Mouse (Mus musculus) left cerebral cortex, postnatal 4 days (tissue): ENCODE results near the gene Apol9b. TPM values are rescaled to one million over a fixed set of nuclear protein-coding genes. Genes with fewer than 3 reads are reported as not detected.

Source experiments
- DNase-seq: peaks from one replicate; pipeline ENCODE4 v3.0.0-alpha.2; 2022
- intact Hi-C: fragments of 180-260 bp; cut with DNase I; formaldehyde crosslinking; loops from one replicate; pipeline ENCODE4 v1.15.1; 2025
- total RNA-seq, 2 experiments: library from RNA; stranded (reverse); gene quantifications; 2 replicates each; pipeline ENCODE4 v1.2.3; 2021

Apol9b gene
- total RNA-seq, 2 experiments from 2014 or later = 0.22 TPM; not detected in 1

DNA sequence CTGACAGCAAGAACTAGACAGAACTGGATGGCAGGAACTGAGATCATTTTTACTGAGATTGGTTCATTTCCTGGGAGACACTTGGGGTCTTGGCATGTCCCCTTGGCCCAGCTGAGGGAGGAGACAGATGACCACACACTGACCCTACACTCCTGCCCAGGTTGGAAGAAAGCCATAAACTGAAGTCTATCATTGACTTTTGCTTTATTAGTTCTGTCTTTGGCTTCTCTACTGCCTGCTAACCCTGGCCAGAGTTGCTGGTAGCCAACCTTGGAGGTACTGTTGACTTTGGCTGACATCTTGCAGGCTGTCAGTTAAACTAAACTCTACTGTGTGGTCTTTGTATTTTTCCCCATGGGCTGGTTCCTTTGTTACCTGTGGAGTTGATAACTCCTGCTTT is 16.2 kb downstream of the Apol9b start:
- DNase-seq = no peak
- intact Hi-C loops = no loop called here

DNA sequence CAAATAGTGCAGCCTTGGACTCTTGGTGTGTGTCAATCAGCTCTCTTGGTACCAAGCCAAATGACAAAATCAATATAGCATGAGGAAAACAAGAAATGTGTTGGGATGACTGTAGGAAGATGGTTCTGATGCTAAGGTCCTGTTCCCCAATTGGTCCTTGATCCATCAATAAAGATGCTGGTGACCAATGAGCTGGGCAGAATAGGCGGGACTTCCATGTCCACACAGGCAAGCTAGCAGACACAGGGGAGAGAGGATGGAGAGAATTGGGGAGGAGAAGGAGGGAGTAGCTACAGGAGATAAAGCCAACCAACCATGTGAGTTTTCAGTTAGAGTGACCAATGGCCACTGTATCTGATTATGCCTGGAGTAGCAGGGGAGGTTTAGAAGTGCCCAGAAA is 17.5 kb downstream of the Apol9b start:
- no peak for DNase-seq
- intact Hi-C loops = no loop called here

DNA sequence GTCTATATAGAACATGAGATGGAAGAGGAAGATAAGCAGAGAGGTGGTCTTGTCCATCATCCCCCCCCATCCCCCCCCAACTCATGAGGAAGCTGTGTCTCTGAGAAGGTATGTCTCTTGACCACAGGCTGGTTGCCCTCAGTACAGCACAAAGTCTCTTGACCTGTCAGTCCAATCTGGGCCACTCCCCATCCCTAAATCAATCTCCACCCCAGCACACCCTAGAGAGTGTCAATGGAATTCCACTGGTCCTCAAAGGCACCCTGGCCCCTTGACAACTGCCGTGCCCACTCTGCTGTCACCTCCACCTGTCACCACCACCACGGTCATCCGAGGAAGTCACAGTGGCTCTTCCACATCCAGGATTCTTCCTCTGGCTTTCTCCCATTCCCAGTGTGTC is 19.6 kb downstream of the Apol9b start:
- DNase-seq = no peak
- intact Hi-C loops = no loop called here

DNA sequence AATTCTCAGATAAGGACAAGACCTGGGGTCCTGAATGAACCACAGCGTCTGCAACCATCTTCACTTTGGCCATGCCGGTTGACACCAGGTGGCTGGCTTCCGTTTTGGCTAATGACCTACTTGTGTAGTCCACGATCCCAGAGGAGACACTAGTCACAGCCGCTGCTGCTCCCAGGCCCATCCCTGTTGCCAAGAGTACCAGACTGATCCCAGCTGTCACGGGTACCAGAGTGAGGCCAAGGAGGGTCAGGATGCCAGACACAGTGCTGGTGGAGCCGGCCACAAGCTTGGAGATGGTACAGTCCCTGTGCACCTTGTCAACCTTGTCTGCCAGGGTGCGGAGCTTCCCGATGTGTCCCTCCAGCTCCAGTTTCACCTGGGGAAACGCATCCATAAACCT is 20.9 kb downstream of the Apol9b start:
- intact Hi-C loops = no loop called here
- DNase-seq = peak; percentile 84

DNA sequence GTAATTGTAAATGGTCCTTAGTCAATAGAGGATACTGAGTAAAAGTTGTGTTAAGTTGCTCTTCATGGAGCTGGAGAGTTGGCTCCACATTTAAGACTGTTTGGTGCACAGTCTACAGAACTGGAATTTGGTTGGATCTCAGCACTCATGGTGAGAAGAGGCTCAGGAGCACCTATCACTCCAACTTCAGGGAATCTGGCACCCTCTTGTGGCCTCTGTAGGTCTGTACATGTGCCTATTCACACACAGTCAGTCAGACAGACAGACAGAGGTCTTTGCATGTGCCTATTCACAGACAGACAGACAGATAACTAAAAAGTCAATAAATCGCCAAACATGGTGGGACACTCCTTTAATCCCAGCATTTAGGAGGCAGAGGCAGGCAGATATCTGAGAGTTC is 21.6 kb downstream of the Apol9b start:
- intact Hi-C loops = no loop called here
- peak; percentile 36 for DNase-seq

DNA sequence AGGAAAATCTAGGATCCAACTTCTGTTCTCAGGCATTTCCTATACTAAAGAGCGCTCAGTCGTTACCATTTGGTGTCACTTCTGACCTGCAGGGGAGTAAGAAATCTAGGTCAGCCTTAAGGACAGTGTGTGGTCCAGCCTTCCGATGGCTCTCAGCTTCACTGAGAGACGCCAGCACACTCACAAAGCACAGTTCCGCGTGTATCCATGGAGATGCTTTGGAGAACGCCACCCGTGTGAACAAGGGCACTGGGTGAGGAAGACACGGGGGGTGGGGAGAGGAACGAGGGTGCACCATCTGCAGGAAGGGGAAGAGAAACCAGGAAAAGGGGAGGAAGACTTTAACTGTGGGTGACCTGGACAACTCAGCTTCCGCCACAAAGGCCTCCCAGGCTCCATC is 23.6 kb downstream of the Apol9b start:
- intact Hi-C loops = no loop called here
- DNase-seq = no peak

DNA sequence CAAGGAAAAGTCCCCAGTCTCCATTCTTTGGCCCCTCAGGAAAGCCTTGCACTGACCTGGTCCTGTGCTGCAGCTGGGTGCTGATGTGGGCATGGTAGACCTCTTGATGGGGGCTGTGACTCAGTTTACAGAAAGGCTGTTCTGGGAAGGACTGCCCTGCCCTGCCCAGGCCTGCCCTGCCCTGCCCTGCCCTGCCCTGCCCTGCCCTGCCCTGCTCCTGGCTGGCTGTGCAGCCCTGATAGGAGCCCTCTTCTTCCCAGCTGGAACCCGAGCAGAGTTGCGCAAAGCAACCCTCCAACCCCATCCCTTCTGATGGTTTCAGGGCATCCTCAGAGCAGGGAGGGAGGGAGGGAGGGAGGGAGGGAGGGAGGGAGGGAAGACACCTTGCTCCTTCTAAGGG is 26.3 kb downstream of the Apol9b start:
- no peak for DNase-seq

DNA sequence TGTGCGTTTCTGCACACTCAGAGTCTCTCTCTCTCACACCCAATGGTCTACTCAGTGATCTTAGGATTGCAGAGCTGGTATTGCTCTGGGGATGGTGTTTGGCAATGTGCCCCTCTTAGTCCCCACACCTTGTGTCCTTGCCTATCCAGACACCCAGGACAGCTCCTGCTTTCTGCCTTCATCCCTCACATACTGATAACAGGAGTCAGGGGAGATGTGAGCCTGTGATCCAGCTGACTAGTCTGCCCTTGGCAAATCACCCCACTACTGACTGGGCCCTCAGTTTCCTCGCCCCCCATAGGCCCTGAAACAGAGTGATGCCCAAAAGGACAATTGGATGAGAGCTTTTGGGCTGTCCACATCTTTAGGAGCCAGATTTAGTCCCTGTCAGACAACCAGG is 27.2 kb downstream of the Apol9b start:
- intact Hi-C loops = no loop called here
- DNase-seq = no peak

More for the DNA sequence above, 26.3 kb downstream of the Apol9b start:
- intact Hi-C loops = no loop called here

DNA sequence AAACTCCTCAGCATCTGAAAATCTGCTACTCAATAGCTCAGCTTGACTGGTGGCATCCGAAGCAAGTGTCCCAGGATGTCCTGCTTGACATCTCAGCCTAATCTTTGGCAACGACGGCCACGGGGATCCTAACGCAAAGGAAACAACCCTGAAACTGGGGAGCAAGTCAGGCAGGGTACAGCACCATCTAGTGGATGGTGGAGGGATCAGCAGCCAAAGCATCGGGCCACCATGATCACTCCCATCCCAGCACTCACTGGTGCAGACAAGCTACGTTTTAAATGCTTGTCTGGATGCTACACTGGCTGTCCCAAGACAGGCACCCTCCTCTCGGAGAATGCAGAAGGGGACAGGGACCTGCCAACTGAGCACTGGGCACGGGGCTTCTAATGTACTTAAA is 28.0 kb downstream of the Apol9b start, which contains the start of gene Apol8:
Apol8 (minus strand) TSS at position 156 of the 400 bp plus-strand sequence.
- intact Hi-C loops = no loop called here

DNA sequence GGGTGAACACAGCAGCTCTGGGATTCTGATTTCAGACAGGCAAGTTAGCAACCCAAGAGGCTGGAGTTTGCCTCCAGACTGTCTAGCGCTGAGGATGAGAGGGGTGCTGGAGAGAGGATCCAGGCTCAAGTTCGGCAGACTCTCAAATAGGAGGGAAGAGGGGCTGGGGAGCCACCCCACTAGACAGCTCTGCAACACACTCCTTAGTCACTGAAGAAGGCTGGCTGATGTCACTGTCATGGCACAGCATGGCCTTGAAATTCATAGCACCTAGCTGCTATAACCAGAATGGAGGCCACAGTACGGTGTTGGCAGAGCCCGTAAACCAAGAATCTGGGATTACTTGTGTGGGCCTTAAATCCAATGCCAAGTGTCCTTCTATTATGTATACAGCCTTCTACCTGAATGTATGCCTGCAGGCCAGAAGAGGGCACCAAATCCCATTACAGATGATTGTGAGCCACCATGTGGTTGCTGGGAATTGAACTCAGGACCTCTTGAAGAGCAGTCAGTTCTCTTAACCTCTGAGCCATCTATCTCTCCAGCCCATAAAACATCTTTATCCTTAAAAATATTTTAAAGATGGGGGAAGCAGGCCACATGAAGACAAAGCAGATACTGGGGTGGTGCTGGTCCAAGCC is 28.9 kb downstream of the Apol9b start:
- no peak for DNase-seq
- intact Hi-C loops = no loop called here

More for the DNA sequence above, 28.0 kb downstream of the Apol9b start, which contains the start of gene Apol8:
- peak; percentile 50 for DNase-seq

DNA sequence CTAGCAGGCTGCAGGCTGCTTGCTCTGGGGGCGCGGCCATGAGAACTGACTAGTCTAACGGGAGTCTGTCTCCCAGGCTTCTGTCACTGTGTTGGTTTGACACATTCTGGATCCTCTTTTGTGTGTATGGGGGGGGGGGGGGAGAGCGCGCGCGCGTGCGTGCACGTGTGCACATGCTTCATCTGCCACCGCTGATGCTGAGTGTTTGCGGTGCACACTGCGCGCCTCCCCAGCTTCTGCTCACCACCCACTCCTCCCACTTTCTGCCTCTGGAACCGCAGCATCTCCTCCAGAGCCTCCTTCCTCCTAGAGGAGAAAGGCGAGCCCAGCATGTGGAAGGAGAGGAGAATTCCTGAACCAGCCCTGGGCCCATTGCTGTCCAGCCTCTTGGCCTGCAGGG is 31.2 kb downstream of the Apol9b start:
- intact Hi-C loops = no loop called here
- no peak for DNase-seq

DNA sequence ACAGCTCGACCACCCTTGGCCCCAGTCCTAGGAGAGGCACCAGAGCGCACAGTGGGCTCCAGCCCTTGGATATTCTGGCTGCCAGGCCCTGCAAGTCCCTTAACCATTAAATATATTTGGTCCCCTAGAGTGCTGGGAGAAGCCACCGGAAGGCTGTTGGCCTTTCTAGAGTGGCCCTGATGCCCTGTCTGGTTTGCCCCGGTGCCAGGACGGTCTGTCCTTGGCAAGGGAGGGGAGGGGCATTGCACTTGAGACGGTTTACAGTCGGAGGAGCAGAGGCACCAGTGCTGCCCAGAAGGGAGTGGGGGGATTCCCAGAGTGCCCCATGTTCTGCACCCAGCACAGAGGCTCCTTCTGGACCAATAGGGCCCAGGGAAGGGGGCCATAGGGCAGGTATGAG is 32.2 kb downstream of the Apol9b start:
- intact Hi-C loops = no loop called here
- no peak for DNase-seq

DNA sequence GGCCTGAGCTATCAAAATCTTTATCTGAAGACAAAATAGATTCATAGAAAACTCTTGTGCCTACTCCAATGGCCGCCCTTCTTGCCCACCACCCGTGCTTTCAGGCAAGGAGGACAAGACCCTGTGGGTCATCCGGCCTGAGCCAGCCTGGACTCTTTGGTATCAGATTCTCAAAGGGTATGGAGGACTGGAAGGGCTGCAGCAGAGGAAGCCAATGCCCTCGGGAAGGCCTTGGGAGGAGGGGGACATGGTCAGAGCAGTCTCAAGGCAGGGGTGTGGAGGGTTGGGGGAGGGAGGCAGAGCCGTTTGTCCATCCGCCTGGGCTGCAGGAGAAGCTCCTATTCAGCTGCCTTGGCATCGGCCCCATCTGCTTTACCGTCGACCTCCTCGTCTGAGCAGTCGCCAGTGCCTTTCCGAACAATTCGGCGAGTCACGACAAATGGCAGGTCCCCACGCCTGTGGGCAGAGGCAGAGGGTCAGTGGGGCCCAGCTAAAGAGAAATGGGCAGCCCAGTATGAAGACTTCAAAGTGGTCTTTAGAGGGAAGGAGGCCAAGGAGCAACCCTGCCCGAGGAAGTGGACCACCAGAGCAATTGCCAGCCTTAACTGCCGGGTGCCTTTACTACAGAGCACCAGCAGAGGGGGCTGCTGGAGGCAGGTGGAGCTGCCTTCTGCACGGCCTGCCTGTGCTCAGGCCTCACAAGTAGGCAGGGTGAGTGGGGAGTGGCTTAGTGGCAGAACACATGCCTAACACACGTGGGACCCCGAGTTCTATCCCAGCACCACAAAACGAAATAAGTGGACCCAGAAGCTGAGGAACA is 32.9 kb downstream of the Apol9b start:
- DNase-seq = peak; percentile 50
- intact Hi-C loops = no loop called here

DNA sequence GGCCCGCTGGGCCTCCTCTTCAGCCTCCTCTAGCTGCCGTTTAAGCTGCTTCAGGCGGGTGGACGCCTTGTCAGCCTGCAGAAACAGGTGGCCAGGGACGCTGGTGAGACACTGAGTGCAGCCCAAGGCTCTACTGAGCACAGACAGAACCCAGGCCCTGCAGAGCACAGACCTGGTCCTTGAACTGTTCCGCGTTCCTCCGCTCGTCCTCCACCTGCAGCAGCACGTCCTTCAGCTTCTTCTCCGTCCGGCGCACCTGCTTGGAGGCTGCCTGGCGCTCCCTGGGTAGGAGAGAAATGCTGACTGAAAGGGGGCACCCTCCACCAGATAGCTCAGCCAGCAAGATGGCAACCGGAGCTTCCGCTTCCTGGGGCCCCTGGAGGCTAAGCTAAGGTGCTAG is 34.2 kb downstream of the Apol9b start:
- DNase-seq = no peak
- intact Hi-C loops = no loop called here

DNA sequence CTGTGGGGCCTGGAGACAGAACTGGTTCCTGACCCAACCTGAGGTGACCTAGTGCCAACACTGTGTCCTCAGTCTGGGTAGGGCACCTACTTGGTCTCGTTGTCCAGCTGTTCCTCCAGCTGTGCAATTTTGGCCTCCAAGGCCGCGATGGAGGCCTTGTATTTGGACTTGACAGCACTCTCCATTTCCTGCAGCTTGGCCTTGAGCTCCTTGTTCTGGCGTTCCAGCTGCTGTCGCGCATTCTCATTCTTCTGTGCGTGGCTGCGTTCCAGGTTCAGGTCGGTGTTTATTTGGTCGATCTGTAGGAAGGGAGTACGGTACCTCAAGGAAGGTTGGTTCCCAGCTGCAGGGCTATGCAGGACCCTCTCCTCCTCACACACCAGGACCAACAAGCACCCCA is 34.9 kb downstream of the Apol9b start:
- intact Hi-C loops = no loop called here
- DNase-seq = no peak

DNA sequence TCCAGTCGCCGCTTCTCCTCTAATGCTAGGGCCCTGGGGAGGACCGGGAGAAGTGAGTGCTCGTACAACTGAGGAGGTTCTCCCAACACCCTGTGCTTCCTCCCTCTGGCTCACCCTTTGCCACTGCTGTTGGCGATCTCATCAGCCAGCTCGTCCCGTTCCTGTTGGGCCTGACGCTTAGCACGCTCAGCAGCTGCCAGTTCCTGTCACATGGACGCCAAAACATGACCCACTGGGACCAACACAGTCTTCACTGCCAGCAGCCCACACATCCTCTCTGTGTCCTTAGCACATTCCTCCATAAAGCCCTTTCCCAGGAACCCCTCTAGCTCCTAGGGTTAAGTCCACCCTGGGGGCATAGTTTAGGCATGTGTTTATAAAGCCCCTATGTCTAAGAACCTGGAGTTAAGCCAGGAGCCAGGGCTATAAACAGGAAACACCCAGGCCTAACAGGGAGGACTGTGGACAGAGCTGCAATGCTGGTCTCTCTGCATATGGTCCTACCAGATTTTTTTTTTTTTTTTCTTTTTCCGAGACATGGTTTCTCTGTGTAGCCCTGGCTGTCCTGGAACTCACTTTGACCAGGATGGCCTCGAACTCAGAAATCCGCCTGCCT is 35.7 kb downstream of the Apol9b start:
- peak; percentile 58 for DNase-seq
- intact Hi-C loops = no loop called here

DNA sequence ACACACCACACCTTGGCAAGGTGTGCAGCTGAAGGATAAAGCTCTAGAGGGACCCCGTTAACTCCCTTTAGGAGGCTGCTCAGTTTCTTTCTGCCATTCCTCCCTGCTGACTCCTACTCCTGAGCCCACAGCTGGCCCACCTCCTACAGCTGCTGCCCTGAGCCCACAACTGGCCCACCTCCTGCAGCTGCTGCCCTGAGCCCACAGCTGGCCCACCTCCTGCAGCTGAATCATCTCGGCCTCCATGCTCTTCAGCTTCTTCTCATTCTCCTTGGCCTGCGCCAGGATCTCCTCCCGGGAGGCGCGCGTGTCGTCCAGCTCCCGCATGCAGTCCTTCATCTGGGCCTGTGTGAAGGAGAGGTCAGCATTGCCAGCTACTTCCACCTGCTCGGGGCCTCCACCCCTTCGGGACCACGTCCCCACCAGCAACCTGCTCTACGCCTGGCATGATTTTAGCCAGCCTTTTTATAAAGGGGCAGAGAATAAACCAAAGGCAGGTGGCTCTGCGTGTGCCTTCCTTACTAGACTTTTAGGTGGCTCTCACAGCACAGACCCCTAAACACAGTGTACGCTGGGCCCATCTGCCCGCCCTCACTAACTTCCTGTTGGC is 36.8 kb downstream of the Apol9b start:
- intact Hi-C loops = no loop called here

DNA sequence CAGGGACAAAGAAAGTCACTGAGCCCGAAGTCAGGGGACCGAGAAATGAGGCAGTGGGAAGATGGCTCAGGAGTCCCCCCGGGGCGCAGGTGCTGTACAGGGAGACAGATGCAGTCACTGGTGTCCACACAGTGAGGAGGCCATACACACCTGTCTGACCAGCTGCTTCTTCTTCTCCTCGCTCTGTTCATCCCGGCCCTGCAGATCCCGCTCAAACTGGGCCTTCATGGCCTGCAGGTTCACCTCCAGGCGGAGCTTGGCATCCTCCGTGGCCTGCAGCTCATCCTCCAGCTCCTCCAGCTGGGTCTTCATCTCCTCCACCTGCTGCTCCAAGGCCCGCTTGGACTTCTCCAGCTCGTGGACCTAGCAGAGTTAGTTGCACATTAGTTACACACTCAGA is 38.1 kb downstream of the Apol9b start:
- DNase-seq = no peak
- intact Hi-C loops = no loop called here

More for the DNA sequence above, 36.8 kb downstream of the Apol9b start:
- DNase-seq = no peak

DNA sequence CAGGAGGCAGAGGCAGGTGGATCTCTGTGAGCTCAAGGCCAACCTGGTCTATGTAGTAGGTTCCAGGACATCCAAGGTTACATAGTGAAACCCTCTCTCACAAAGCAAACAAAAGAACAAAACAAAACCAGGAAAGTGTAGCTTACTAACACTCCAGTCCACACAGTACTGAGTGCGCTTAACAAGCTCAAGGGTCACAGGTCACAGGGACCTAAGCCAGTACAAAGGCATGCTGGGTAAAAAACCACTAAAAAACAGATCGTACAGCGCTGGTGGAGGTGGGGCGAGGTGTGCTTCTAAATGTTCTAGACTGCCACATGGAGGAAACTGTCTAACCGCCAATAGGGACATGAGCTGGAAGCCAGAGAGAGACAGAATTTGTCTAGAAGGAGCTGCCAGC is 41.5 kb downstream of the Apol9b start:
- no peak for DNase-seq
- intact Hi-C loops = loop anchor here (5.0 kb wide), 1 partner anchor 147 kb away; no protein-coding TSS in a partner anchor

DNA sequence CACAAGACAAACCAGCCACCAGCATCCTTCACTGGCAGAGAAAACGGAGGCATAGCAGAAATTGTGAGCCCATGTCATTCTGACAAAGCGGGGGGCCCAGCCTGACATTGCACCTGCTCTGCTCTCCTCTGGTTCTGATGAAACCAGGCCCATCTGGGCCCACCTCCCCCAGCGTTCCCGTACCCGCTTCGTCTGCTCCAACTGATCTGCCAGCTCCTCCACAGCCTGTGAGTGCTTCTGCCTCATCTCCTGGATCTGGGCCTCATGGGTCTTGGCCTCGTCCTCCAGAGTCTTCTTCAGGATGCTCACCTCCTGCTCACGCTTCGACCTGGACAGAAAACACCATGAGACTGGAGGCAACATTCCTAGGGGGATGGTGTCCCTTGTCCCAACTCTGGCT is 42.1 kb downstream of the Apol9b start:
- DNase-seq = no peak
- intact Hi-C loops = loop anchor here (5.0 kb wide), 1 partner anchor 146 kb away; no protein-coding TSS in a partner anchor
